Mouse (Mus musculus) frontal cortex, adult (tissue): ENCODE results near the gene Klkb1.
"Not testable (repeated sequence)": the region's sequence is repeated elsewhere in the genome, so short reads cannot be mapped to it uniquely, and the experiment has no call there.

Experiments used
- ATAC-seq: cut with Nextera tagmentation; 2 replicates; pipeline ENCODE4 v1.9.2; 2017; ENCODE audit warnings: mild to moderate bottlenecking, moderate library complexity, mixed read lengths; ENCODE audit not compliant: low TSS enrichment

Klkb1 gene

GRCm38 (mm10) chr8:45294687-45295086 lies at the start of gene Klkb1:
Gene Klkb1, minus strand, starts transcription at chr8:45294859.
- no peak for ATAC-seq

DNA sequence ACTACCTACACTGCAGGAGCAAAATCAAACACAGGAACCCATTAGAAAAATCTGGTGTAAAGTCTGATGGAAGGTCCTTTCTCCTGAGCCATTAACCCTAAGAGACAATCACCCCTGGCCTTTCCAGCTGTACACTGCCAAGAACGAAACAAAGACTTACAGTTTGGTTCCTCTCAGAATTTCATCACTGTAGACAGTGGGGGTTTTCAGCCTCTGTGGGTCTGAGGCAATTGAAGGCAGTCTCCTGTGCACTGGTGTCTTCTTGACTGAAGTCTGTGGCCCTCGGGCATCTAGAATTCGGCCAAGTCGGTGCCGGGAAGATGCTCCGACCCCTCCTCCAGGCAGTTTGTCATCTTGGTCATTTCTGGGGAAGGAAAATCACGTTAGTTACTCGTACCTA lies 49.6 kb upstream of the Klkb1 start:
- ATAC-seq = no peak

GRCm38 (mm10) chr8:45341630-45342628 lies 47.3 kb upstream of the Klkb1 start:
- no peak for ATAC-seq

DNA sequence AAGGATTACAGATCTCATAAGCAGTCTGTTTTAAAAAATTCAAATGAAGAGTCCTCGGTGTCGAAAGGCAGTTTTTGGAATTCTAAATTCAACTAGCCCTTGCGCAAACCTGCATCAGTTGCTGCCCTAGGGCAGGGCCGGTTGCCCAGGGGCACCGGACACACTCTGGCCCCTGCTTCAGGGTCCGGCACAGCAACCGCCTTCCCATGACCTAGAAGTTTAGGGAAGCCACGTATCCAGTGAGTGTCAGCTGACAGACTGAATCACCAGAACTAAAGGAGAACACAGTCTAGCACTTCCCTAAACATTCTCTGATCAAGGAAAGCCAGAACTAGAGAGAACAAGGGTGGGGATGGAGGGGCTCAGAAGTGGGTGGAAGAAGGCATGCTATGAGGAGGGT lies 38.8 kb upstream of the Klkb1 start:
- ATAC-seq = peak; percentile 60

- peak; percentile 93 for ATAC-seq
These were observed 38.2 kb upstream of the Klkb1 start, which contains the start of gene Cyp4v3 for GRCm38 (mm10) chr8:45332685-45333409. Gene Cyp4v3, minus strand, starts transcription at chr8:45333216.

DNA sequence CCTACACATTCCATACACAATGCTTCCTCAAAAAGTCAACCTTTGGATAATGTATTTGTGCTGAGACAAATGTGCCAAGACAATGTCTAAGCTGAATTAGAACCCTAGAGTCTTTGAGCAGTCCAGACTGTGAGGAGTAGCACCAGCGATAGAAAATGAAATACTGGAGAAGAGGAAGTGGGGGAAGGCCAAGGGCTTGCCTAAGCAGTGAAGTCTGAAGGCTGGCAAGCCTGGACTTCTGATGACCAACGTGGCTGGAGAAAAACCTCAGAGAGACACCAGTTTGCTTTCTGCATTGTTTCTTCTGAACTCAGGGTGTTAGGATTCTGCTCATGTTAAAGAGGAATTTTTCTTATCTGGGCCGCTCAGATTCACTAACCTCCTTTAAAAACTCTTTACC lies 36.2 kb upstream of the Klkb1 start:
- no peak for ATAC-seq

DNA sequence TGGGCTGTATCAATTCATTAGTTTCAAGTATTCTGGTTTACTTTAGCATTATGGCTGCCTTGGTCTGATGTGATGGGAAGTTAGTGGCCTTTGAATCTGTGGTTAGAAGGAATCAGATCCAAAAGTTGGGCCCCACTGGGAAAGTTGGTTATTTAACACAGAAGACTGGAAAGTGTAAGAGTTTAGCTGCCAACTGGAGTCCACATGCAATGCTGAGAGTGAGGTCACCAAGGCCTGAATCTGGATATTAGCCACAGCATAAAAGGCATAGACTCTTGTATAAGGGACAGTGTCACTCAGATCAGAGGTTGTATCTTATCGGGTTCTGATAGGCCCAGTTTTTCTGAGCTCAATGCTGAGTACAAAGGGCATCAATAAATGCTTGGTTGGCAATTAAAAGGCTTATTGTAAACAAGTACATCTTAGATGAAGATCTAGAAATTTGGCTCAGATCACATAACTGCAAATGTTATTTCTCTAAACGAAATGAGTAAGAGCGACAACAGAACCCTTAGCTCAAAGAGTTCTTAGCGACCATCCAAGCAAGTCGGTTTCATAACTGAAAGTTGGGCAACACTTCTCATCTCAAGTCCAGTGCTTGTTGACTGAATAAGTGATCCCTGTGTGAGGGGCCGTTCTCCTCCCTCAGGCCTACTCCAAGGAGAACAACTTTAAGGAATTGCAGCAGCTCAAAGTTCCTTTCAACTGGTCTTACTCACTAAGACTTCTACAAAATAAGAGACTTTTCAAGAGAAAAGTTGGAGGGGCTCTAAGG lies 34.7 kb upstream of the Klkb1 start:
- no peak for ATAC-seq

- ATAC-seq = not testable (repeated sequence)
These were observed 32.4 kb upstream of the Klkb1 start for GRCm38 (mm10) chr8:45327076-45327475.

GRCm38 (mm10) chr8:45324151-45324550 lies 29.5 kb upstream of the Klkb1 start:
- ATAC-seq = no peak

- ATAC-seq = no peak
These were observed 26.7 kb upstream of the Klkb1 start for GRCm38 (mm10) chr8:45321365-45321764.

DNA sequence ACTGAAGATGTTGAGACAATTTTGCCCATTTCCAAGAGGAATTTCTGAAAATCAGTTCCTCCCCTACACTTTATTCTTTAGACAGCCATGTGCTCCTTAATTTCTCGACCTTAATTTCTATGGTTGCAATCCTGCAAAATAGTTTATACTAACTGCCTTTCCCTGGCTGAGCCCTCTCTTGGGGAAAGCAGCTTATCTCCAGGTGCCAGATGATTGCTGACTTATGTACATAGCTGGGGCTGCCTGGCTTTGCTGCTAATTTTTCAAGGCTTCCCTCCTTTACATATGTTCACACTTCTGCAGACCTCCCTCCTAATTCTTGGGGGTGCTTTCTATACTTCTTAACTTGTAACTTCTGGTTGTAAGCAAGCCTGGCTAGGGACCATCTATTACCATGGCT lies 26.3 kb upstream of the Klkb1 start:
- no peak for ATAC-seq

- no peak for ATAC-seq
These were observed 16.3 kb upstream of the Klkb1 start for GRCm38 (mm10) chr8:45310967-45311366.

- ATAC-seq = no peak
These were observed 13.7 kb upstream of the Klkb1 start, which contains the start of gene Gm45753 for GRCm38 (mm10) chr8:45308366-45308765. Gene Gm45753, minus strand, starts transcription at chr8:45308466.

GRCm38 (mm10) chr8:45305479-45305878 lies 10.8 kb upstream of the Klkb1 start:
- no peak for ATAC-seq

- no peak for ATAC-seq
These were observed 9.7 kb upstream of the Klkb1 start for GRCm38 (mm10) chr8:45304354-45304753.

DNA sequence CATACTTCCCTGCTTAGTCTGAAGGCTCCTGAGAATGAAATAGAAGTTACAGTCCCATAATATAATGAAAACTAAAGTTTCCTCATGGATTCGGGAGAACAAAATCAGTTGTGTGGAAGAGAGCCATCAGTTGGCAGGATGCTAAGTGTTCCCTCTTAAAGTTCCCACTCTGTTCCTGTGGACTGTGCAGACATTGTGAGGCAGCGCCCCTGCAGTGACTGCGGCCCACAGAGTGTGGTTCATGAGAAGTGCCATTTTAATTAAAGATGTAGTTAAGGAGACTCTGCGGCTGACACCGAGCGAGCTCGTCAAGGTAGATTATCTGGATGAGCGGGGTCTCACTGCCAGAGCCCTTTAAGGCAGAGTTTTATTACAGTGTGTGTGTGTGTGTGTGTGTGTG lies 7.7 kb upstream of the Klkb1 start:
- 0 out of 2 replicates have a peak, but pooled peaks have one; percentile 38 for ATAC-seq

DNA sequence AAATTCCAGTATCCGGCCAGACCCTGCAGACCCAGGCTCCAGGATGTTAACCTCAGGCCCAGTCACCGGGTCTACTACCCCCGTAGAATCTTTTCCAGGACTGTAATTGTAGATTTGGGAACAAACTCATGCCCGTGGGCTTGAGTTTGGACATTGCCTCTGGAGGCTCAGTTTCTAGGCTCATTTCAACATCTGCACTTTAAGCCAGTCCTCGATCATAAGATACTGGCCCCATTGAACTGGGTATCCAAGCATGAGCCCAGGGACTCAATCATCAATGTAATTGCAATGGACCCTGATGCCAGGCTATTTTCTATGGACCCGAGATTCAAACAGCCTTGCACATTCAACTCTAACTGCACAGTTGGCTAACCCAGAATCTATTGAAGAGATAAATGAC lies 617 bp upstream of the Klkb1 start:
- ATAC-seq = no peak

- no peak for ATAC-seq
These were observed 2.9 kb downstream of the Klkb1 start for GRCm38 (mm10) chr8:45291790-45292189.

DNA sequence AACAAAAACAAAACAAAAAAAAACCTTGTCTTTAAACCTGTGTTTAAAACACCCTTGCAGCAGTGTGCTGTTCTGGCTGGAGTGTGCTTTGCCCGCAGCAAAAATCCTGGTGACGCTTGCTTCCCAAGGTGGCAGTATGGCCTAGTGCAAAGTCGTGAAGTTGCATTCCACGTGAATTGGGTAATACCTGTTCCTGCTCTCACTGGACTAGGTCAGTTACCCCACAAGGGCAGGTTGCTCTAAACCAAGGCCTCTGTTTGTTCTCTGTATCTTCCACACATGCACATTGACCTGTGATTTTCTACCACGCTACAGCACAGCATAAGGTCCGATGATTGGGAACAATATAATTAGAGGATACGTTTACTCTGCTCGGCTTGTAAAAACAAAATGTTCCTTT lies 13.0 kb downstream of the Klkb1 start:
- ATAC-seq = no peak

DNA sequence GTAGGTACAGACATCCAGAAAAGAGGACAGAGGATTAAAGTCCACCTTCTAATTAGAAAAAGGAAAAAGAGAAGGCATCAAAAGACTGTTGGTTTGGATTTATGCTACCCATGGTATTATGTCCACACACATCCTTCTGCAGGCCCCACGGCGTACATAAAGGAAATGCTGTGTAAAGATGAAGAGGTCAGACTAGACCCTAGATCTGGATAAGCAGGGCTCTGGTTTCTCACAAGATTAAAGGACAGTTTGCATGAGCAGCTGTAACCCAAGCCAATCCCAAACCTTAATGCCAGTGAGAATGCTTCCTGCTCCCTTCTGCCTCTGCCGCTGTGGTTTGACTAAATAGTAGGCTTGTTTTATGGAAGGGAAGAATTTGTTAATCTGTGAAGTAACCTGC lies 17.2 kb downstream of the Klkb1 start:
- ATAC-seq = no peak

- no peak for ATAC-seq
These were observed 20.3 kb downstream of the Klkb1 start for GRCm38 (mm10) chr8:45274317-45274716.

DNA sequence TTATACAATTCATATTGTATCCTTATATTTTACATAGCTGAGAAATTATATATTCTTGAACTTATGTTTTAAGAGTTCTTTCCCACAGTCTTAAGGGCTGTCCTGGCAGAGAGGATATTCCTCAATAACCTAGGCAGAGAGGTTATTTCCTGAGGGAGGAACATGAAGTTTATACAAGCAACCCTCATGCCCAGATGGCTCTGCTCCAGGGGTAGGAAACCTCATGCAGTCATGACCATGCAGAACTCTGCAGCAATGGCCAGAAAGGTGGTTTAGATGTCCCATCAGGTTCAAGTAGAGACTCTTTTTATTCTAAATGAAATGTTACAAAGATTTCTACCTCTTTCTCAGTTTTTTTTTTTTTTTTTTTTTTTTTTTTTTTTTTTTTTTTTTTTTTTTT lies 25.6 kb downstream of the Klkb1 start:
- ATAC-seq = no peak
